Mouse (Mus musculus) common myeloid progenitor, adult 5-6 weeks (primary cell): ENCODE data around the gene Sp2. TPM values are rescaled to one million over a fixed set of nuclear protein-coding genes. Genes with fewer than 3 reads are reported as not detected.

ENCODE experiments used
- ATAC-seq: replicated peaks from 2 replicates; pipeline ENCODE4 v1.8.0; 2016; ENCODE audit warnings: low read depth, mild to moderate bottlenecking, moderate TSS enrichment, inconsistent platforms; ENCODE audit not compliant: poor library complexity, severe bottlenecking
- total RNA-seq: library from RNA; stranded (forward); fragments of 200-1000, 187-1606 nt; gene quantifications from 2 replicates; pipeline ENCODE4 v1.2.3, GENCODE M21; 2017

Gene Sp2
- total RNA-seq, 1 experiment from 2014 or later = 3.6 TPM

DNA sequence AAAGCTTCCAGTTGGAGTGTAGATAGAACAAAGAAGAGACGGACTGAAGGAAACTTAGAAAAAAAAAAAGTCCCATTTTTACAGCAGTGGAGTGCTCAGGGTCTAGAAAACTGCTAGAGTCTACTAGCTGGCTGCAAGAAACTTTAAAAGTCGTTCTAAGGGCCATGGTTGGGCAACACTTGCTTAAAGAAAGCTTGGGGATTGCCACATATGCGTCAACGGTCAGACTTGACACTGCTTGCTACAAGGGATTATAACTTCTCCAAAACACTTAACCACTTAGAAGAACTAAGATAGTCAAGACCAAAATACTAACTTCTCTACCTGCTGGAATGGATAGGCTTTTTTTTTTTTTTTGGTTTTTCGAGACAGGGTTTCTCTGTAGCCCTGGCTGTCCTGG is 7.9 kb downstream of the Sp2 start:
- no peak for ATAC-seq

DNA sequence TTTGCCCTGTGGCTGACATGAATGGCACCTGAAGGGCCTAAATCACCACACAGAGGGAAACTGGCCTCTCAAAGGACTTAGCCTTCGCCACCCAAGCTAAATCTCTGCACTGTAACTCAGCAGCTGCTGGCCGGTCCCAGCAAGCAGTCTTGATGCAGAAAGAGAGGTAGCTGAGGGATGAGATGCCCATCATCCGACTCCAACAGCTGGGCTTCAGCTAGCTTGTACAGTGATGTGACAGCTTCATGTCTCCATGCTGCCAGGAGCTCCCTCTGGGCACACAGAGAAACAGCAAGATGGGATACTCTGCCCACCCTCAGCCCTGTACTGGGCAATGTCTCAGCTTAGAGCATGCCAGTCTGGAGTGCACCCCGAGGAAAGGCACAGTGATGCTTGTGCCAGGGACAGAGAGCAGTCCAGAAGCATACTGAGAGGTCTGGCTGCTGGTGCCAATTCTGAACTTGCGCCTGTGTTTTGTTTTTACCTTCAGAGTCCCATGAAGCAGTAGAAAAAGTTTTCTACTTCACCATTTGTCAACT is 9.3 kb downstream of the Sp2 start:
- no peak for ATAC-seq

DNA sequence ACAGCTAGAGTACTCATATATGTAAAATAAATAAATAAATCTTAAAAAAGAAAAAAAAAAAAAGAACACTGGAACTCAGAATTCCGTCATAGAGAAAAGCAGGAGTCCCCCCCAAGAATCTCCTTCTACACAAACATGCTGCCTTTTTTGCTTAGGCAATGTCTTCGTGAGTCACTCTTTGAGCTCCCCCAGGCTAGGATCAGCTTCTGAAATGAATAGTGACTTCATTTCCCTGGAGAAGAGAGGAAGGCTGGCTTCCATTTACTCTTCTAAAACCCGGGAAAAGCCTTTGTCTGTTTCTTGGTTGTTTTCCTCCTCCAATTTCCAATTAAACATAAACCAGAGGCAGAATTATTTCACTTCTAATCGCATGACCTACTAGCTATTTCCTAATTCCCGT is 9.9 kb downstream of the Sp2 start:
- ATAC-seq = no peak

DNA sequence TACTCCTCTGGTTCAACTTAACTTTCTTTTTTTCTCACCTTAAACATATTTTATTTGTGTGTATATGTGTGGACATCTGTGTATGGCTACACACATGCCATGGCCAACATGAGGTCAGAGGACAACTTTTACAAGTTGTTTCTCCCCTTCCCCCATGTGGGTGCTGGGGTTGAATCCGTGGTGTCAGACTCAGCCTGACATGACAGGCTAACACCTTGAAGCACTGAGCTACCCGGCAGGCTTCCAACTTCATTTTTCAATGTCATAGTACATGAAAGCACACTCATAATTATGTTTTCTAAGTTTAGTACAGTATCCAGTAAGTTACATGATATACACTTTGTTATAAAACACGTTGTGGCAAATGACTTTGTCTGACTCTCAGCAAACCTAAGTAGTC is 12.4 kb downstream of the Sp2 start:
- ATAC-seq = no peak

DNA sequence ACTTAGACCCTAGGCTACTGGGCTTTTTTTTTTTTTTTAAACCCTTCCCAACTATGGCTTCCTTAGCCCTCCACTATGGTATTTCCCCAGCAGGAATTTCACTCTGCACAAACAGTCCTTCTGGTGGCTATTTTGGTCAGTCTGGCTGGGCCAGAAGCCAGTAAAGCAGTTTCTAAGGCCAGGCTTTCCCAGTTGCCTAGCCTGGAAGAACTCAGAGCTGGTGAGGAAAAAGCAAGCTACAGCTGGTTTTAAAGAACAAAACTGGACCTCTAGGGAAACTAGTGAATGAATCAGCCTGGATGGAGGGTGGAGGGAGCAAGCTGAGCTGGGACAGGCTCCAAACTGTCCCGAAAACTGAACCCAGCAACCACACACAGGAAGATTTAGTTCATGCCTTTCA is 13.0 kb downstream of the Sp2 start:
- no peak for ATAC-seq

DNA sequence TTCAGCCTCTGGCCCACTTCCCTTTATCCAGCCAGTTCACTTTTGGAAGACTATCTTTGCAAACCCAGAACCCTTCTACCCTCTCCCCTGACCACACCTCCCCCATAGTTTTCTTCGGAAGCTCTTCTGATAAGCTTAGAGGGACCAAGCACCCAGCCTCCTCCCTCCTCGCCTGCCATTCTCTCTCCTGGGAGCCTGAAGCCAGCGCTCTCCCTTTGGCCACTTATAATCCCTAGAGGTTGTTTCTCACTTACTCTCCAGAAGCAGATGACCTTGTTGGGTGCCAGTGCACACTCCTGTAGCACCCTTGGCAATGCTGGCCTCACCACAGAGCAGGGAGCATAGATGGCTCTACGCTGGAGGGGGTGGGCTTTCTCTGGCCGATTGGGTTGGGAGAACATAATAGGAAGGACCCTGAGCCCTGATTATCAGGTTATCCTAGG is 13.5 kb downstream of the Sp2 start:
- ATAC-seq = peak; percentile 27; the same call in 1 of the 2 replicates

DNA sequence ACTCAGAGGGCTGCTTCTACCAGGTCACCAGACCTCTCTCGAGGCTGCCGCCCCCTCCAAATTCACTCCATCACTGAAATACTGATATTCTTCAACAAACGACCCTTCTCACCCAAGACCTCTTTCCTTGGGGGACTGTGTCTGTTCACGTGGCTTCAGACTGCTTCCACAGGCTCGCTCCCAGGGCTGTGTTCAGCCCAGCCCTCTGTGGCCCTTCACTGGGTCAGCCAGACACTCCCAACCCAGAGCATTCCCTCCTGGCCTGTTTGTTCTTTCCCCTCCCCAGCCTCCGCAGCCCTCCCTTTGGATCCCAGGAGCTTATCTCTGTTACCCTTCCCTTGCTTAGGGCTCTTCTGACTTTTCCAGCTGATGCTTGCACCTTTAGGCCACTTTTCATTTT is 14.3 kb downstream of the Sp2 start:
- no peak for ATAC-seq

DNA sequence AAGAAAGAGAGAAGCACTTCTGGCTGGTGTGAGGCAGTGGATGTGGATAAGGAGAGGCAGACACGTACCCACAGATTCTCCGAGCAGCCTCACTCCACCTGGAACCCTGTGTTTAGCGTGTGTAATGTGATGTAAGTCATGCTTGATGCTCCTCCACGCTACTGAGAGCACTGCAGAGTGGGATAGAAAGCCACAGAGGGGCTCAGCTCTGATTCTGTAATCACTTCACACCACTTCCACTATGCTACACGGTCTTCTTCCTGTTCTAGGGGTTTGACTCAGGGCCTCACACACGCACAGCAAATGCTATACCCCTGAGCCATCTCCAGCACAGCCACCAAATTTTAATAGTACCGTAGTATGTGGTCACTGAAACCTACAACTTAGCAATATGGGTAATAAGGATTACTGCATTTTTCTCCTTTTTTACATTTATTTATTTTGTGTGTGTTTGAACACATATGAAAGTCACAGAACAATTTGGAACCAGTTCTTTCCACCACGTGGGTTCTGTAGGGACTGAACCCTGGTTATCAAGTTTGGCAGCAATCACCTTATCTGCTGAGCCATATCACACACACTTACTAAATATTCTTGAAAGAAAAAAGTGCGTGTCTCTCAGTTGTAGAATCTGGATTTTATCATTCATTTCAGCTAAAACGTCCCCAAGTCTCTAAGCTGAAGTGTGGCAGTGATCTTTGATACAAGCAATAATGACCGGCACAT is 15.1 kb downstream of the Sp2 start:
- ATAC-seq = peak; percentile 24

DNA sequence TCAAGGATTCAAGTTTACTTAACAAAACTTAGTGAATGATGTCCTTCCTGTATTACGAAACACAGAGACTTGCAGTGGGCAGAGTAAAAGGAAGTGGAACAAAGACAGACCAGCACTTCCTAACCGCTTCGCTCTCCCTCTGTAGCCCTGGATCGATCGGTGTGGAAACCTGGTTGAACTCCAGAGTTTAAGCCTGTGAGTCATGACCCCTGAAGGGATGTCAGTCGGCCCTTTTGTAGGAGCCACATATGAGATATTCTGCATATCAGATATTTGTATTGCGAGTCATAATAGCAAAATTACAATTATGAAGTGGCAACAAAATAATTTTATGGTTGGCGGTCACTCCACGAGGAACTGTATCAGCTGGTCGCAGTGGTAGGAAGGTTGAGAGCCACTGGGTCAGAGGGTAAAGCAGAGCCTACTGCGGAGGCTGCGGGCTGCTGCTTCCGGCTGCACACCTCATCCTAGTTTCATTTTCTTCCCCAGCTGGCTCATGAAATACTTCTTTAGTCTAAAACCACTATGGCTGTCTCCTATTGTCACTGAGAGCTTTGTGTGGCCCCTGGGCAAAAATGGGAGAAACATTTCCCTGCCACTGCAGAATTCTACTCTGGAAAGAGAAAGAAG is 15.7 kb downstream of the Sp2 start:
- peak; percentile 55 for ATAC-seq

DNA sequence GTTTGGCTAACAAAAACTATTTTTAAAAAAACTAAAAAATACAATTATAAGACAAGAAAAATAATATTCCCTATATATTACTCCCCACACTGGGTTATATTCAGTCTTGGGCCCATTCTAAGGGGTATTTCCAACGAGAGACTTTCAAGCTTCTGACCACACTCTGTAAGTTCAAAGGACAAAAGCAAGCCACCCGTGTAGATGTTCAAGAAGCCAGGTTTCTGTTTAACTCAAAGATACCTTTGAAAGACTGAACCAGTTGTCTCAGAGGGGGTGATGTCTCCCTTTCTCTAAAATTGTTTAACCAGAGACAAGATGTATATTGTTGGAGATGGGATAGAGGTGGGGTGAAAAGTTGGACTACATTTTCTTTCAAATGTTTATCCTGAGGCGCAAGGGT is 16.6 kb downstream of the Sp2 start:
- ATAC-seq = no peak

DNA sequence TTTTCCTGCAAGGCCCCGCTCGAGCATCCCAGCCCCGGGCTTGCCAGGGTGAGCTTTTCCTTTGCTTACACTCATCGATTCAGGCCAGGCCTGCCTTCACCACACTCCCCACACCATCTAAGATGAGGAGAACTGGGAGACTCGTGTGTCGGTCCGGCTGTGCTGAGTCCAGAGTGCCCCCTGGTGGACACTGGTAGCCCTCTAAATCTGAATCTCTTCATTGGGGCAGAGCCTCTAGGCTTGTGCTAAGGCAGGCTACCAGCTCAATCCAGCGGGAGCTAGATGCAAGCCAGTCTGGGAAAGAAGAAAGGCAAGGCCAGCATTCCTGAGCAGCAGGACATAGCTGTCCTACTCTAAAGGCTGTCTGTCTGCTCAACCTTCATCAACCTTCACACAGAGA is 19.2 kb downstream of the Sp2 start:
- ATAC-seq = peak; percentile 64

DNA sequence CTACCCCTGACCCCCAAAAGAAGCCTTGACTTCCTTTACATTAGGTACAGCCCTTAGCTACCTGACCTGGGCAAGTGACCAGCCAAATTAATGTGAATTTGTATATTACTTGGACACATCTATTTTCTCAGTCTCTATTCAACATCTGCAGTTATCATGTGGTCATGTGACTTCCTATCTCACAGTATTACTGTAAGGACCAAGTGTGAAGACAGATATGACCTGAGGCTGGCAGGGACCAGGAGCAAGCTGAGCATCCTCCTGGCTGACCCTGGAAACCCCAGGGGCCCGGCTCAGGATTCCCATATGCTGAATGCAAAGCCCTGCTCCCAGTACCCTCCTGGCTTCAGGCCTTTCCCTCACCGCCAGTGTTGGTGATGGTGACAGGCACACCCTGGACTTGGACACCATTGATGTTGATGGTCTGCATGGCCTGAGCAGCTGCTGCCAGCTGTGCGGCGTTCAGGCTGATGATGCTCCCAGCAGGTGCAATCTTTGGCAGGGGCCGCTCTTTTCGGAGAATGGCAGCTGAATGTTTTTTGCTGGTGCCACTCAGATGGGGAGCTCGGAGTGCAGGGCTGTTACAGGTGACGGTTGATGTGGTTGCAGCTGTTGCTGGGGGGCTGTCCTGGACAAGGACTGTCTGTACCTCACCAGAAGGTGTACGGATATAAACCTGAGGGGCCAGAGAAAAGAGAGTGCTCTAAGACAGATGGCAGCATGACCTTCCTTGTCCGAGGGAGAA is 25.5 kb downstream of the Sp2 start:
- ATAC-seq = no peak

DNA sequence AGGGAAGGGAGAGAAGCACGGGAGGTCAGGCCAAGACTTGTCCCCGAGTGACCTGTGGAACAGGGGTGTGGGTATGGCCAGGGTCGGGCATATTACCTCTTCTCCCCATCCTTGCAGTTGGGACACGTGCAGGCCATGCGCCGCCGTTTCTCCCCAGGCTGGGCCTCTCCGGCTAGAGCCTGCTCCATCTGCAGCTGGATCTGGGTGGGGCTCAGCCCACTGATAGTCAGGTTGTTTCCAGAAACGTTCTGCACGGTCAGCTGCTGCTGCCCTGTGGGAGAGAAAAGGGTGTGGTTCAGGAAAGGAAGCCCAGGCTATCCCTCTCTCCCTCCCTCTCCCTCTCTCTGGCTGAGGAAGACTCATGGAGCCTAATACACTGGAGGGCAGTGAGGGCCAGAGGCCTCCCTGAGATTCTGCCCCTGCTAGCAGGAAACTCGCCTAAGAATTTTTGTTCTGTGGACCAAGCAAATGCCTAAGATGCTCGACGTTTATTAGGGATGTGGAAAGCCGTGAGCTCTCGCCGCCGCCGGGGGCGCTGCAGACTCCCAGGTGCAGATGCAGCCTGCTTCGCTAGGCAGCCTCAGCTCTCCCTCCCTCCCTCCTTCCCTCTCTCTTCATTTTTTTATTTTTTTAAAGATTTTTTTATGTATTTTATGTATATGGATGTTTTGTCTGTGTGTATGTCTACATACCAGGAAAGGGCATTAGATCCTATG is 26.6 kb downstream of the Sp2 start:
- no peak for ATAC-seq

DNA sequence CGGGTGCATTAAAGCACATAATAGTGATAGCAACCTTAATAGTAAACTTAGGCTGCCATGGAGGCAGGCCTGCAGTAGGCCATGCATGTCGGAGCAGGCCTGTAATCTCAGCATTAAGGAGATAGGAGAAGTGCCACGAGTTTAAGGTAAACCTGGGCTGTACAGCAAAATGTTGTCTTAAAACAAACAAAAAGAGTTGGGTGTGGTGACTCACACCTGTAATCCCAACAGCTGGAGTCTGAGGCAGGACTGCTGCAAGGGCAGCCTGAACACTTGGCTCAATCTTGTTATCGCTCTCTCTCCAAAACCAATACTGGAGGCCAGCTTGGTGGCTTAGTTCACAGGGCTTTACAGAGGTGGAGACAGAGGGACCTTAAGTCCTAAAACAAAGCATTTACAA is 27.7 kb downstream of the Sp2 start:
- ATAC-seq = no peak

DNA sequence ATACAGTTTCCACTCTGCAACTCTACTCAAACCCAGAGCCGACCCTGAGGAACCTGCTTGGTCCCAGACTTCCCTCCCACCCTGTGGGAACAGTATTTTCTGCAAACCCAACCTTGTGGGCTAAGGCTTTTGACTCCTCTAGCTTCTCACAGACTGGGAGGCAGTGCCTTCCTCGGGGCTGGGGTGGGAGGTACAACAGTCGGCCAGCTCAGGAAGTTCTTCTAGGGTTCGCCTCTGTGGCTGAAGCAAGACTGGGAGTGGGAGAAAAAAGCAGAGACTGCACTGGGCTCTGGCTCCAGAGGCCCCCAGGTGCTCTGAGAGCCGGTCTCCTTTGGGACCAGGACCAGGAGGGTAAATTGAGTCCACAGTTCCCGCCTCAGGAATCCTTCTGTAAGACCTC is 29.9 kb downstream of the Sp2 start:
- no peak for ATAC-seq

DNA sequence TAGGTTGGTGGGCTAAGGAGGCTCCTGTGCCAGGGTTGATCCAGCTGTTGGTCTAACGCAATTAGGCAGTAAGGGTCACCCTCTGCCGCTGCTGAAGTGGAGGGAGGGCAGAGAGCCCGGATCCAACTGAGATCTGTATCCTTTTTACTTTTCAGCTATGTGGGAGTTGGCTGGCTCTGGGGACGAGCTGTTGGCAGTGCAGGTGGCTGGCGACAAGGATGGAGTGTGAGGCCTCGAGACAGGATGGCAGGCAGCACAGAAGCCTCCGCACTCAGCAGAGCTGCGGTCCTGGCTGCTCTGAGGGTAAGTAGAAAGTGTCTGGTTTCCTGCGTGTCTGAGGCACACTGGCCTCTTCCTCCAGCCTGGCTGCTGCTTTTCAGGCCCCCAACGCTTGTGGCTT is 30.3 kb downstream of the Sp2 start:
- no peak for ATAC-seq

DNA sequence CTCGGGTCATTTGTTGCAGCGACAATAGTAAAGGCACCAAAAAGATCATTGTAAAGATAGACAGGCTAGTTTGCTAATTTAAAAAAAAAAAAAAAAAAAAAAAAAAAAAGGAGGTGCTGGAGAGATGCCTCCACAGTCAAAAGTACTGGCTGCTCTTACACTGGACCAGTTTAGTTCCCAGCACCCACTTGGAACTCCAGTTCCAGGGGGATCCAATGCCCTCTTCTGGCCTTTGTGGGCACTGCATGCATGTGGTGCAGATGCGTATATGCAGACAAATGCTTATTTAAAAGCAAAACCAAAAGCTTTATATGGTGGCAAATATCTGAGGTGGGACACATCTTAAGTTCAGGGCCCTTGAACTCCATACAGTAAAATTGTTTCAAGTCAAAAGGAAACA is 32.0 kb downstream of the Sp2 start:
- no peak for ATAC-seq

DNA sequence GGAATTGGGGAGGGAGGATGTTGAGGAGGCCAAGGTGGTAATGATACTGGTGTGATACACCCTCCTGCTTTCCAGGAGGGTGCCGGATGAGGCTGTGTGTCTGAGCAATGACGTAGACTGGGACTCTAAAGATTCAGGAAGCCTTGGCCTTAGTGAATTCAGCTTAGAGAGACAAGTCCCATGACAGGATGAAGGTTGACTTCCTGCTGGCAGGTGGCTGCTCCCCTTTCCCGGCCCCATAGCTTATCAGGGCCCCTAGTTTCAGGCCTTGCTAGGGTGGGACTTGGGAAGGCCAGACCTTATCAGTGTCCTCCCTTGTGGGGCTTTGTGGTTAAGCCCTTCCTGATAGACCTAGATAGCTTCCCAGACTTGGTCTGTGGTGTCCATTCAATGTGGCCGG is 34.9 kb downstream of the Sp2 start:
- peak; percentile 34 for ATAC-seq

DNA sequence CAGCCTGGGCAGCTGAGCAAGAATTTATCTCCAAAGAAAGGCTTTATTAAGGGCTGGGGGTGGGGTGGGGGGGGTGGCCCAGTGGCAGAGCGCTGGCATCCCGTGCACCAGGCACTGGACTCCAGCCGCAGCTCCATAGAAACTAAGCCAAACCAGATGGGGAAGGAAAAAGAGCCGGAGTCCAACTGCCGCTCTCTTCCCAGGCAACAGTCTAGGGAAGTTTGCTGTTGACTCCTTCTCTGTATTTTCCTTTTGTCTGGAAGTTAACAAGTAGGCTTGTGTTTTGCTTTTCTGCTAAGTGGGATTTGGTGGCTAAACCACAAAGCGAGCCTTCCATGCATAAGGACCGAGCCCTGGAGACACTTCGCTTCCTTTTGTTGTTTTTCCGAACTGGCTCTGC is 36.3 kb downstream of the Sp2 start:
- ATAC-seq = no peak

DNA sequence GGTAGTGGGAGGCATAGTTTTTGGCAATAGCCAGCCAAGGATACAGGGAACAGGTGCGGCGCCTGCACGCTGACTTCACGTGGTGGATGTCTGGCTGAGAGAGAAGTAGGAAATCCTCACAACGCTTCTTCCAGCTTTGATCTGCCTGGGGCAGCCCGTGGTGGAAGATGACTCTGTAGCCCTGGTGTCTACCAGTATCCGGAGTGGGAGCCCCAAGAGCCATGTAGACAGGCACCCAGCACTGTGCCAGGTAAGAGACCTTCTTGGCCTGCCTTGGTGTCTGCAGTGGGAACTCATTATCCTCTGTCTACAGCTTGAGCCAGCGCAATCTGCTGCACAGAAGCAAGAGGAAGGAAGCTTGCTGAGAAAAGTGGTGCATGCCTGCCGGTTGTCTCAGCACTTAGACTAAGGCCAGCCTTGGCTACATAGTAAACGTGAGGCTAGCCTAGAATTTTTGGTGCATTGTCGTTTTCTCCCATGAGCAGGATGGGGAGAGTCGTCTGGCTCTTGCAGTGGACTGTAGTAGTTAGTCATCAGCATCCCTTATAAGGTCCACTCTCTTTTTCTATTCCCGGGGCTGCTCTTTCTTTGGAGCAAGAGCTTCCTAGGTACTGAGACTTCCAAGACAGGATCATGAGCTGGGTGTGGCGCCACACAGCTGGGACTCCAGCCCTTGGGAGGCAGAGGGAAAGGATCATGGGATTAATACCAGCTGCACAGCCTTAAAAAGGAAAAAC is 37.7 kb downstream of the Sp2 start:
- ATAC-seq = no peak
